Mouse (Mus musculus) ES-E14 (cell line): ENCODE results near the gene Trio.

ENCODE experiments used
- HCFC1 ChIP-seq: IDR thresholded peaks from 2 replicates; pipeline ENCODE4 v1.6.1; 2012; ENCODE audit warnings: low read length, inconsistent platforms, borderline replicate concordance; ENCODE audit not compliant: insufficient read depth
- MAFK ChIP-seq: IDR thresholded peaks from 2 replicates; pipeline ENCODE4 v1.6.1; 2014; ENCODE audit warnings: mild to moderate bottlenecking, low read depth, low read length, inconsistent platforms; ENCODE audit not compliant: insufficient read depth
- ZC3H11A ChIP-seq: IDR thresholded peaks from 2 replicates; pipeline ENCODE4 v1.6.1; 2012; ENCODE audit warnings: low read depth, mild to moderate bottlenecking, inconsistent platforms, low read length, borderline replicate concordance
- ZNF384 ChIP-seq: IDR thresholded peaks from 2 replicates; pipeline ENCODE4 v1.6.1; 2012; ENCODE audit warnings: low read depth, low read length, inconsistent platforms

- TF ChIP-seq HCFC1: no peak
- no peak for TF ChIP-seq ZC3H11A
- no peak for TF ChIP-seq ZNF384
- no peak for TF ChIP-seq MAFK
Measured at GRCm38 (mm10) chr15:27980436-27980835, 45.2 kb downstream of the Trio start.
